Mouse (Mus musculus) intestine, postnatal 0 days (tissue): ENCODE results near the gene Por. TPM values are rescaled to one million over a fixed set of nuclear protein-coding genes. Genes with fewer than 3 reads are reported as not detected.

Source experiments
- ATAC-seq: fragments of 200-750 bp; cut with Nextera tagmentation; 2 replicates; pipeline ENCODE4 v1.8.0; 2017; ENCODE audit warnings: mild to moderate bottlenecking, moderate TSS enrichment, moderate library complexity
- H3K27ac ChIP-seq: fragments of 300-500 bp; sonication (generic); 2 replicates; pipeline ENCODE4 v1.5.1; 2014; ENCODE audit warnings: mild to moderate bottlenecking, low read depth, low read length, moderate library complexity
- H3K27me3 ChIP-seq: fragments of 300-500 bp; sonication (generic); replicated peaks from 2 replicates; pipeline ENCODE4 v1.6.1; 2014; ENCODE audit warnings: low read length, mixed read lengths; ENCODE audit not compliant: control insufficient read depth, insufficient read depth
- H3K36me3 ChIP-seq: fragments of 300-500 bp; sonication (generic); 2 replicates; pipeline ENCODE4 v1.6.1; 2014; ENCODE audit warnings: mild to moderate bottlenecking, moderate library complexity; ENCODE audit not compliant: control insufficient read depth, insufficient read depth
- H3K4me1 ChIP-seq: fragments of 300-500 bp; sonication (generic); replicated peaks from 2 replicates; pipeline ENCODE4 v1.6.1; 2014; ENCODE audit warnings: antibody characterized with exemption, low read length, mixed read lengths; ENCODE audit not compliant: control insufficient read depth, insufficient read depth
- H3K4me2 ChIP-seq: fragments of 300-500 bp; sonication (generic); replicated peaks from 2 replicates; pipeline ENCODE4 v1.6.1; 2014; ENCODE audit warnings: low read depth, mild to moderate bottlenecking, moderate library complexity
- H3K4me3 ChIP-seq: fragments of 300-500 bp; sonication (generic); 2 replicates; pipeline ENCODE4 v1.5.1; 2014; ENCODE audit warnings: low read depth, low read length
- H3K9ac ChIP-seq: fragments of 300-500 bp; sonication (generic); 2 replicates; pipeline ENCODE4 v1.6.1; 2014; ENCODE audit warnings: mild to moderate bottlenecking, low read depth, low read length
- H3K9me3 ChIP-seq: fragments of 300-500 bp; sonication (generic); 2 replicates; pipeline ENCODE4 v1.6.1; 2016; ENCODE audit warnings: mixed run types; ENCODE audit not compliant: control insufficient read depth
- CTCF ChIP-seq: sonication (generic); IDR thresholded peaks from 2 replicates; pipeline ENCODE4 v1.5.1; 2016; ENCODE audit warnings: low read depth, mild to moderate bottlenecking, control low read depth, antibody characterized with exemption, moderate library complexity
- WGBS: fragments of 180-500 bp; shearing (Covaris S2); extraction: QIAGEN DNeasy Blood & Tissue Kit; methylation state at CpG from one replicate; pipeline ENCODE4 v1.1.7; 2014; 5-methylcytosine and 5-hydroxymethylcytosine counted together
- polyA plus RNA-seq: library from polyadenylated mRNA; unstranded; fragments of >200 nt; fragmentation: Nextera tagmentation; extraction: Ambion mirVana; gene quantifications from 2 replicates; pipeline ENCODE4 v1.2.1, GENCODE M21; 2015

Por gene
- polyA plus RNA-seq, 1 experiment from 2014 or later: 91.7 TPM

DNA sequence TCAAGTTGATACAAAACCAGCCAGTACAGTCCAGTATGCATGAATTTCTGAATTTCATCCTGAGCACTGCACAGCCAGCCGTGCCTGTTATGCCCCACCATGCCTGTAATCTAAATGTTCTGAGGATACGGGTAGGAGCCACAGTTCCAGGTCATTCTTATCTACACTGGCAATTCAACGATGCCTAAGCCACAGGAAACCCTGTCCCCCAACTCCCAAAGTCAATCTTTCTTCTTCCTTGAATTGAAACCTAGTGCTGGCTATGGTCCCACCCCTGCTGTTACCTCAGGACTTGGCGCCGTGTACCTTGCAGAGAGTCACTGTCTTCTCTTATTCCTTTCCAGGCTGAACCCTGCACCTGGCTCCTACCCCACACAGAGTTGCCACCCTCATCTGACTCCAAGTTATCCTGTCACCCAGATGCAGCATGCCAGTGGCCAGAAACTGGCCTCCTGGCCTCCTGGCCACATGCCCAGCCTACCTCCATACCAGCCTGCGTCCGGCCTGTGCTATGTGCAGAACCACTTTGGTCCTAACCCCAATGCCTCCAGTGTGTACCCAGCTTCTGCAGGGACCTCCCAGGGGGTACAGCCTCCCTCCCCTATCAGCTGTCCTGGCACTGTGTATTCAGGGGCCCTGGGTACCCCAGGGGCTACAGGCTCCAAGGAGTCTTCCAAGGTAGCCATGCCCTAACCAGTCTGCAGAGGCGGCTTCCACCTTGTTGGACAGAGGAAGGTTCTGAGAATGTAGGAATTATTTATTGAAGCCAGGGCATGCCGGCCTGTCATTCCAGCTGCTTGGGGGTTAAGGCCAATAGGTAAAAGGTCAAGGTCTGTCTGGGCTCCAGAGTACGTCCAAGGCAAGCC is 26.9 kb upstream of the Por start:
- Histone ChIP-seq H3K36me3 (peaks cover 14% of the 10 kb centered on the region; the same call in 1 of the 2 replicates), H3K27me3 (no peaks in the 10 kb centered on the region), H3K9ac (no peak overlapping the region), H3K9me3 (no peaks in the 10 kb centered on the region), H3K4me2 (no peak overlapping the region), H3K27ac (0 out of 2 replicates have a peak overlapping the region, but pooled peaks have one; percentile 28), H3K4me1 (0 out of 2 replicates have a peak, but pooled peaks cover 3% of the 10 kb centered on the region), H3K4me3 (no peak overlapping the region)
- 78% methylated on average over 10 of the region's 10 CpGs for WGBS
- no peak for ATAC-seq
- TF ChIP-seq CTCF: no peak

GRCm38 (mm10) chr5:135643552-135643842 is 26.3 kb upstream of the Por start:
- TF ChIP-seq CTCF: no peak
- no peak overlapping the region for H3K4me3 ChIP-seq
- H3K9me3 ChIP-seq: no peaks in the 10 kb centered on the region
- no peak for ATAC-seq
- H3K4me2 ChIP-seq: no peak overlapping the region
- H3K27ac ChIP-seq: no peak overlapping the region
- WGBS: 93% methylated on average over 1 of the region's 1 CpGs
- no peak overlapping the region for H3K9ac ChIP-seq
- 0 out of 2 replicates have a peak, but pooled peaks cover 3% of the 10 kb centered on the region for H3K4me1 ChIP-seq
- H3K36me3 ChIP-seq: peaks cover 13% of the 10 kb centered on the region; the same call in 1 of the 2 replicates
- H3K27me3 ChIP-seq: no peaks in the 10 kb centered on the region

- no peak for ATAC-seq
- no peak overlapping the region for H3K4me3 ChIP-seq
- WGBS: 93% methylated on average over 8 of the region's 8 CpGs
Measured at GRCm38 (mm10) chr5:135643869-135644268, 26.0 kb upstream of the Por start.

GRCm38 (mm10) chr5:135645330-135645729 is 24.5 kb upstream of the Por start:
- WGBS: 64% methylated on average over 5 of the region's 5 CpGs
- H3K4me2 ChIP-seq: no peak overlapping the region
- H3K27ac ChIP-seq: no peak overlapping the region
- no peak for ATAC-seq
- H3K36me3 ChIP-seq: 0 out of 2 replicates have a peak, but pooled peaks cover 1% of the 10 kb centered on the region
- no peak overlapping the region for H3K9ac ChIP-seq
- H3K4me3 ChIP-seq: no peak overlapping the region
- TF ChIP-seq CTCF: no peak
- 0 out of 2 replicates have a peak, but pooled peaks cover 3% of the 10 kb centered on the region for H3K4me1 ChIP-seq
- H3K9me3 ChIP-seq: no peaks in the 10 kb centered on the region
- H3K27me3 ChIP-seq: no peaks in the 10 kb centered on the region

More at GRCm38 (mm10) chr5:135643869-135644268, 26.0 kb upstream of the Por start:
- no peak overlapping the region for H3K9ac ChIP-seq
- no peaks in the 10 kb centered on the region for H3K9me3 ChIP-seq
- peaks cover 10% of the 10 kb centered on the region; the same call in 1 of the 2 replicates for H3K36me3 ChIP-seq
- no peak for TF ChIP-seq CTCF
- H3K4me2 ChIP-seq: no peak overlapping the region
- H3K27ac ChIP-seq: no peak overlapping the region
- H3K4me1 ChIP-seq: 0 out of 2 replicates have a peak, but pooled peaks cover 3% of the 10 kb centered on the region
- H3K27me3 ChIP-seq: no peaks in the 10 kb centered on the region

GRCm38 (mm10) chr5:135646038-135646437 is 23.8 kb upstream of the Por start:
- TF ChIP-seq CTCF: no peak
- H3K27ac ChIP-seq: no peak overlapping the region
- no peak overlapping the region for H3K4me3 ChIP-seq
- H3K36me3 ChIP-seq: no peaks in the 10 kb centered on the region
- 54% methylated on average over 6 of the region's 6 CpGs for WGBS
- H3K4me1 ChIP-seq: 0 out of 2 replicates have a peak, but pooled peaks cover 3% of the 10 kb centered on the region
- H3K9ac ChIP-seq: no peak overlapping the region
- H3K9me3 ChIP-seq: no peaks in the 10 kb centered on the region
- no peak overlapping the region for H3K4me2 ChIP-seq
- H3K27me3 ChIP-seq: no peaks in the 10 kb centered on the region
- ATAC-seq: peak; percentile 88

- 72% methylated on average over 9 of the region's 9 CpGs for WGBS
- no peak for TF ChIP-seq CTCF
- Histone ChIP-seq H3K4me3 (no peak overlapping the region), H3K36me3 (no peaks in the 10 kb centered on the region), H3K9ac (no peak overlapping the region), H3K4me2 (no peak overlapping the region), H3K9me3 (no peaks in the 10 kb centered on the region), H3K27ac (no peak overlapping the region), H3K27me3 (no peaks in the 10 kb centered on the region), H3K4me1 (0 out of 2 replicates have a peak, but pooled peaks cover 3% of the 10 kb centered on the region)
- ATAC-seq: no peak
Measured at GRCm38 (mm10) chr5:135648461-135649308, 21.1 kb upstream of the Por start.
